Mouse (Mus musculus) midbrain, postnatal 0 days (tissue): Measurements from ENCODE around the gene Sez6l. TPM values are rescaled to one million over a fixed set of nuclear protein-coding genes. Genes with fewer than 3 reads are reported as not detected.

Source experiments
- ATAC-seq: fragments of 200-750 bp; cut with Nextera tagmentation; 2 replicates; pipeline ENCODE4 v1.8.0; 2017; ENCODE audit warnings: moderate number of reproducible peaks, mild to moderate bottlenecking, moderate TSS enrichment, moderate library complexity; ENCODE audit not compliant: low FRiP score
- DNase-seq: peaks from one replicate; pipeline ENCODE4 v3.0.0-alpha.2; 2015; ENCODE audit warnings: low spot score
- H3K27ac ChIP-seq: fragments of 300-500 bp; sonication (generic); 2 replicates; pipeline ENCODE4 v1.5.1; 2014; ENCODE audit warnings: low read depth, mild to moderate bottlenecking, low read length, mixed read lengths
- H3K27me3 ChIP-seq: fragments of 300-500 bp; sonication (generic); 2 replicates; pipeline ENCODE4 v1.6.1; 2014; ENCODE audit warnings: low read length, control low read depth, mixed read lengths; ENCODE audit not compliant: insufficient read depth
- H3K36me3 ChIP-seq: fragments of 300-500 bp; sonication (generic); 2 replicates; pipeline ENCODE4 v1.6.1; 2014; ENCODE audit warnings: low read length, control low read depth, mixed read lengths; ENCODE audit not compliant: insufficient read depth
- H3K4me1 ChIP-seq: fragments of 300-500 bp; sonication (generic); 2 replicates; pipeline ENCODE4 v1.6.1; 2014; ENCODE audit warnings: mild to moderate bottlenecking, control low read depth, antibody characterized with exemption, low read length, mixed read lengths; ENCODE audit not compliant: insufficient read depth
- H3K4me2 ChIP-seq: fragments of 300-500 bp; sonication (generic); 2 replicates; pipeline ENCODE4 v1.6.1; 2014; ENCODE audit warnings: low read depth, mild to moderate bottlenecking, low read length, mixed read lengths; ENCODE audit not compliant: poor library complexity, severe bottlenecking
- H3K4me3 ChIP-seq: fragments of 300-500 bp; sonication (generic); 2 replicates; pipeline ENCODE4 v1.5.1; 2014; ENCODE audit warnings: low read depth, mild to moderate bottlenecking, low read length, moderate library complexity
- H3K9ac ChIP-seq: fragments of 300-500 bp; sonication (generic); replicated peaks from 2 replicates; pipeline ENCODE4 v1.6.1; 2014; ENCODE audit warnings: mild to moderate bottlenecking, low read length, moderate library complexity, mixed read lengths; ENCODE audit not compliant: poor library complexity, severe bottlenecking
- H3K9me3 ChIP-seq: fragments of 300-500 bp; sonication (generic); 2 replicates; pipeline ENCODE4 v1.6.1; 2016; ENCODE audit warnings: low read length, control low read depth
- CTCF ChIP-seq: IDR thresholded peaks from 2 replicates; pipeline ENCODE4 v1.5.1; 2016; ENCODE audit warnings: antibody characterized with exemption, mild to moderate bottlenecking
- WGBS: fragments of 180-500 bp; shearing (Covaris S2); extraction: QIAGEN DNeasy Blood & Tissue Kit; methylation state at CpG from one replicate; pipeline ENCODE4 v1.1.7; 2014; 5-methylcytosine and 5-hydroxymethylcytosine counted together
- polyA plus RNA-seq: library from polyadenylated mRNA; unstranded; fragments of >200 nt; fragmentation: Nextera tagmentation; extraction: Ambion mirVana; gene quantifications from 2 replicates; pipeline ENCODE4 v1.2.1, GENCODE M21; 2015
- total RNA-seq: library from RNA; depleted of rRNA; stranded (reverse); fragments of >200 nt; gene quantifications from 2 replicates; pipeline ENCODE4 v1.2.3, GENCODE M21; 2014

Gene Sez6l
- total and polyA plus RNA-seq, 2 experiments from 2014 or later, result 65.7 to 101 TPM

DNA sequence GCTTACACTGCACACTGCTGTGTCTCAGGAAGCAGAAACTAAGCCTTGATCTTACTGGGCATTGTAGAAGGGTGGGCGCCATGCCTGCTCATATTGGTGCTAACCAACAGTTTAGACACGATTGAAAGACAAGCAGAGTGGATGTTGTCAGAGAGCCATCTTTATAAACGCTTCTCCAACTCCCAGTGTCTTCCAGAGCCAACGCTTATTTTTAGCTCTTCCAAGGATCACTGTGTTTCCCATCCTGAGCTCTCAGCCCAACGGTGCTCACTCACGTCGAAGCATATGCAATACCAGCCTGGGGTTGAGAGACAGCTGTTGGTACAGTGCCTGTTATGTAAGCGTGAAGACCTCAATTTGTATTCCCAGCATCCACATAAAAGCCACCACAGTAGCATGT is 66.6 kb downstream of the Sez6l start:
- Histone ChIP-seq H3K4me3 (no peak overlapping the region), H3K4me2 (no peak overlapping the region), H3K36me3 (no peaks in the 10 kb centered on the region), H3K4me1 (peaks cover 7% of the 10 kb centered on the region), H3K27ac (no peak overlapping the region), H3K9ac (no peak overlapping the region), H3K27me3 (no peaks in the 10 kb centered on the region), H3K9me3 (no peaks in the 10 kb centered on the region)
- 77% methylated on average over 8 of the region's 8 CpGs for WGBS
- no peak for DNase-seq
- ATAC-seq, result no peak
- no peak for TF ChIP-seq CTCF

DNA sequence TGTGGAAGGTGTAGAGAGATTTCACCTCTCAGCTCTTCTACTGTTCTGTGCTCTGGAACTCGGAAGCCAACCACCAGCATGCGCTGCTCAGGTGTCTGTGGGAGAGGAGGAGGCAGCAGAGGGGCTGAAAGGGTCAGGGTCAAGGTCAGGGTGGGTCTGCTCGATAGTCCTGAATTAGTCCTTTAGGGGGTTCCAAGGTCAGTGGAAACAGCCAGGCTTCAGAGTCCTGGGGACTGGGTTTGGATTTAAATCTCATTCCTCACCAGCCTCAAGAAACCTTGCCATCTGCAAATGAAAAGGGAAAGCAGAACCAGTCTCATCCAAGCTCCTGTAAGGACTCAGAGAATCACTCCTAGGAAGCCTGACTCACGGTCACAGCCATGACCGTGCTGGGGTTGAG is 67.1 kb downstream of the Sez6l start:
- no peaks in the 10 kb centered on the region for H3K36me3 ChIP-seq
- H3K9me3 ChIP-seq, result no peaks in the 10 kb centered on the region
- H3K27ac ChIP-seq, result no peak overlapping the region
- WGBS, result 83% methylated on average over 5 of the region's 5 CpGs
- no peak overlapping the region for H3K9ac ChIP-seq
- no peak overlapping the region for H3K4me2 ChIP-seq
- DNase-seq (no peak), ATAC-seq (no peak)
- no peak for TF ChIP-seq CTCF
- H3K27me3 ChIP-seq, result no peaks in the 10 kb centered on the region
- no peak overlapping the region for H3K4me3 ChIP-seq
- peaks cover 9% of the 10 kb centered on the region for H3K4me1 ChIP-seq

DNA sequence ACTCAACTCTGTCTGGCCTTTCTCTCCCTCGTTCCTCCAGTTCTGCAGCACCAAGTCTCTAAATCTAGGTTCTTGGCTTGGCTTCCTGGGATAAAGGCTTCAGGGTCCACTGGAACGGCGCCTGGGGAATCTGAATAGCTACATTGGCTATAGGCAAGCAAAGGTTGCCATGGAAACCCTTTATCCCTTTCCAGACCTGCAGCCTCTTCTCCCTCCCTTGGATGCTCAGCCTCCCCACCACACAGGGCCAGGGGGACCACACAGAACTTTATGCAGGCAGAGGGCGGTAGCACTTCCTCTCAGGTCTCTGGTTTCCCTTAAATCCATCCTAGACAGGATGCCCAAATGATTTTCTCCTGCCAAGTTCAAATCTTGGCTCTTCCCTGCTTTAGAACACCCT is 71.4 kb downstream of the Sez6l start:
- Histone ChIP-seq H3K4me3 (no peak overlapping the region), H3K27me3 (no peaks in the 10 kb centered on the region), H3K27ac (peak overlapping the region; percentile 68), H3K4me1 (peaks cover 11% of the 10 kb centered on the region), H3K9ac (no peak overlapping the region), H3K9me3 (no peaks in the 10 kb centered on the region), H3K36me3 (no peaks in the 10 kb centered on the region), H3K4me2 (no peak overlapping the region)
- TF ChIP-seq CTCF, result peak; percentile 54
- ATAC-seq, result peak; percentile 72; the same call in 1 of the 2 replicates
- DNase-seq, result peak; percentile 93
- WGBS, result 7% methylated on average over 4 of the region's 4 CpGs

DNA sequence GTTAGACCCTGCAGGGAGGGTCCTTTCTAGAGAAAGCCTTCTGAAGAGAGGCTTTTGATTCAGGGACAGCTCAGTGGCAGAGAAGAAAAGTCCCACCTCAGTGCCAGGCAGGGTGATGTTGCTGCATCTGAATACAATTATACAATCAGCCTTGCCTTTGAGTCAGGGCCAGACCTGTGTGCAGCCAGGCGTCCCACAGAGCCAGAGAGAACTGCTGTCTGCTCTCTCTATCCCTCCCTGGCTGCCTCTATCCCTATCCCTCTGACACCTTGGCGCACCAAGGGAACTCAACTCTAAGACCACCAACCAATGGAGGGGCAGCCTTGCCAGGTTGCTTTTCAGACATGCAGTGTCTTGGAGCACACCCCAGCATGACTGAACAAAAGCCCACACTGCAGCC is 75.6 kb downstream of the Sez6l start:
- H3K4me3 ChIP-seq, result no peak overlapping the region
- peak; percentile 49 for DNase-seq
- H3K4me1 ChIP-seq, result peaks cover 21% of the 10 kb centered on the region
- H3K9ac ChIP-seq, result 0 out of 2 replicates have a peak overlapping the region, but pooled peaks have one; percentile 29
- no peaks in the 10 kb centered on the region for H3K27me3 ChIP-seq
- H3K9me3 ChIP-seq, result no peaks in the 10 kb centered on the region
- H3K36me3 ChIP-seq, result no peaks in the 10 kb centered on the region
- no peak for TF ChIP-seq CTCF
- H3K27ac ChIP-seq, result peak overlapping the region; percentile 38; the same call in 1 of the 2 replicates
- ATAC-seq, result no peak
- WGBS, result 23% methylated on average over 2 of the region's 2 CpGs
- no peak overlapping the region for H3K4me2 ChIP-seq

DNA sequence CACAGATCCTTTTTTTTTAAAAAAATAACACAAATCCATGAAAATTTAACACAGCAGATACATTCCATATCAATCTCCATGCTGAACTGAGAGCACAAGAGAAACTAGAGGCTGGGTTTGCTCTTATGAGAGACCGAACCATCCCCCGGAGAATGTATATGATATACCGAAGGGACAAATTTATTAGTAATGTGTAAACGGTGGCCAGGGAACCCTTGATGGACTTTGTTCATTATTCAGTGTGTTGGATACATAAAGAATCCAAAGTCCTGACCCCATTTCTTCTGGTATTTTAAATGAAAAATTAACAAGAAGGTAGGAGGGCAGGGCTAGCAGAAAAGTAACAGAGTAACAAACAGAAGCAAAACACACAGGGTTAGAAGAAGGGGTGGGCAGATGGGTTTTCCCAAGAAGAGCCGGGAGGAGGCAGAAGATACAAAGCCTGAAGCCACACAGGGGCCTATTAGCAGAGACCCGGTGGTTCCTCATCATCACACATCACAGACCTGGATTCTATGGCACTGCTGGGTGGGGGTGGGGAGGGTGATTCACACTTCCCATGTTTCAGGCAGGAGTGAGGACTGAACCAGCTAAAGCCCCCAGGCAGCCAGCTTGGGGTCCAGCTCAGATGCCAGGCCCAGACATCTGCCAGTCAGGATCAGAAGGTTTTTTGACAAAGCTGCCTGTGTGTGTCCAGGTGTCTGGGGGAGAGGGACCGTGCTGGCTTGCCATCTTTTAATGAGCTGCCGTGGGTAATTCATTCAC is 76.9 kb downstream of the Sez6l start:
- 41% methylated on average over 8 of the region's 8 CpGs for WGBS
- no peak overlapping the region for H3K4me3 ChIP-seq
- no peak overlapping the region for H3K9ac ChIP-seq
- H3K4me2 ChIP-seq, result no peak overlapping the region
- DNase-seq (peak; percentile 61), ATAC-seq (no peak)
- H3K27me3 ChIP-seq, result no peaks in the 10 kb centered on the region
- peak; percentile 34 for TF ChIP-seq CTCF
- no peaks in the 10 kb centered on the region for H3K36me3 ChIP-seq
- H3K9me3 ChIP-seq, result no peaks in the 10 kb centered on the region
- peak overlapping the region; percentile 65 for H3K27ac ChIP-seq
- peaks cover 15% of the 10 kb centered on the region; the same call in 1 of the 2 replicates for H3K4me1 ChIP-seq
